Mouse (Mus musculus) kidney, adult 8-10 months (tissue): ENCODE results near the gene Leng9.

ENCODE experiments used
- DNase-seq, 2 experiments: peaks; one replicate each; pipeline ENCODE4 v3.0.0; 2022

The Leng9 gene

GRCm38 (mm10) chr7:4122783-4123182 lies 27.4 kb downstream of the Leng9 start:
- DNase-seq = no peak

- DNase-seq = no peak
Measured at GRCm38 (mm10) chr7:4122076-4122768, 28.0 kb downstream of the Leng9 start.

- DNase-seq = no peak
Measured at GRCm38 (mm10) chr7:4119976-4120921, 29.9 kb downstream of the Leng9 start.

GRCm38 (mm10) chr7:4119344-4119902 lies 30.8 kb downstream of the Leng9 start, which contains the start of gene Ttyh1:
Gene Ttyh1, plus strand, starts transcription at chr7:4119408.
- no peak for DNase-seq

GRCm38 (mm10) chr7:4117050-4117814 lies 32.9 kb downstream of the Leng9 start:
- DNase-seq = no peak

GRCm38 (mm10) chr7:4111766-4112165 lies 38.4 kb downstream of the Leng9 start:
- no peak for DNase-seq

GRCm38 (mm10) chr7:4103411-4103810 lies 46.8 kb downstream of the Leng9 start:
- no peak for DNase-seq

GRCm38 (mm10) chr7:4101144-4101543 lies 49.0 kb downstream of the Leng9 start:
- no peak for DNase-seq

GRCm38 (mm10) chr7:4098832-4099231 lies 51.3 kb downstream of the Leng9 start:
- DNase-seq = no peak

- no peak for DNase-seq
Measured at GRCm38 (mm10) chr7:4098301-4098700, 51.9 kb downstream of the Leng9 start.
